Mouse (Mus musculus): ENCODE data around the gene Scgn.

DNA sequence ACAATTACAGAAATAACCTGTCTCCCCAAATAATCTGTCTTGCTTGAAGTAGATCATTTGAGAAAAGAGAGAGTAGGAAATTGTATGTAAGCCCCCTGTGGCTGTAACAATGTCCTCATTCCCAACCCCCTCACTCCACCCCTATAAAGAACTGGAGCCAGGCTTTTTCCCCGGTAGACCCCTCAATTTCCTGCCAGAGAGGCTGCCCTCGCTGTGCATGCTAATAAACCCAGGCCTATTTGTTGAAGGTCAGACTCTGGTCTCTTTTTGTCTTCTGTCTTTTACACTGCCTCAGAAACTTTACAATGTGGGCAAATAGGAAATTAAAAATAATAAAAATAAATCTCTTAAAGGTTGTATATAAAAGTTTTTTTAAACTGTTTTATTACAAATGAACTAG, 44.8 kb downstream of the Scgn start:
- TF ChIP-seq CTCF (IDR thresholded peaks at IDR 0.05) (no peak), EP300 (IDR thresholded peaks at IDR 0.05) (no peak)

All from lung, postnatal 0 days (tissue).